Mouse (Mus musculus): Measurements from ENCODE around the gene Lgals9. TPM values are rescaled to one million over a fixed set of nuclear protein-coding genes. Genes with fewer than 3 reads are reported as not detected.

The Lgals9 gene
- polyA plus RNA-seq, 1 experiment from 2014 or later, result 63.4 TPM

GRCm38 (mm10) chr11:78972328-78972727, 12.4 kb downstream of the Lgals9 start:
- no peak for ATAC-seq (ENCODE audit: insufficient number of reproducible peaks, insufficient read depth, low FRiP score, low read depth)

GRCm38 (mm10) chr11:78971746-78972145, 13.0 kb downstream of the Lgals9 start:
- no peak overlapping the region for H3K27ac ChIP-seq (replicated peaks in 1 of 2; ENCODE audit: control insufficient read depth in 1 of 2, insufficient read depth in 1 of 2, low read depth in 2 of 2, low read length in 2 of 2)
- WGBS, result 90% methylated on average over 3 of the region's 3 CpGs
- no peaks in the 10 kb centered on the region for H3K9me3 ChIP-seq (ENCODE audit: control insufficient read depth, low read length)
- H3K4me2 ChIP-seq (ENCODE audit: low read length), result no peak overlapping the region
- no peak overlapping the region for H3K9ac ChIP-seq (ENCODE audit: low read length)
- H3K36me3 ChIP-seq (ENCODE audit: control insufficient read depth, insufficient read depth, low read length), result peaks cover 16% of the 10 kb centered on the region; the same call in 1 of the 2 replicates
- H3K27me3 ChIP-seq (ENCODE audit: control insufficient read depth, insufficient read depth, low read length), result no peaks in the 10 kb centered on the region
- no peak for ATAC-seq (ENCODE audit: insufficient number of reproducible peaks, insufficient read depth, low FRiP score, low read depth)
- H3K4me3 ChIP-seq (ENCODE audit: control insufficient read depth in 1 of 2, insufficient read depth in 1 of 2, low read depth in 1 of 2, low read length in 2 of 2), result no peak overlapping the region
- peaks cover 0 to 3% of the 10 kb centered on the region in 2 experiments; a peak in 1 of 4 replicates for H3K4me1 ChIP-seq (ENCODE audit: control insufficient read depth in 2 of 2, insufficient read depth in 2 of 2, low read length in 2 of 2)

More at GRCm38 (mm10) chr11:78972328-78972727, 12.4 kb downstream of the Lgals9 start:
- no peak overlapping the region for H3K4me2 ChIP-seq (ENCODE audit: low read length)
- peaks cover 0 to 3% of the 10 kb centered on the region in 2 experiments; a peak in 1 of 4 replicates for H3K4me1 ChIP-seq (ENCODE audit: control insufficient read depth in 2 of 2, insufficient read depth in 2 of 2, low read length in 2 of 2)
- no peaks in the 10 kb centered on the region for H3K9me3 ChIP-seq (ENCODE audit: control insufficient read depth, low read length)
- H3K27ac ChIP-seq (replicated peaks in 1 of 2; ENCODE audit: control insufficient read depth in 1 of 2, insufficient read depth in 1 of 2, low read depth in 2 of 2, low read length in 2 of 2), result no peak overlapping the region
- no peaks in the 10 kb centered on the region for H3K27me3 ChIP-seq (ENCODE audit: control insufficient read depth, insufficient read depth, low read length)
- 0 out of 2 replicates have a peak, but pooled peaks cover 16% of the 10 kb centered on the region for H3K36me3 ChIP-seq (ENCODE audit: control insufficient read depth, insufficient read depth, low read length)
- no peak overlapping the region for H3K9ac ChIP-seq (ENCODE audit: low read length)
- H3K4me3 ChIP-seq (ENCODE audit: control insufficient read depth in 1 of 2, insufficient read depth in 1 of 2, low read depth in 1 of 2, low read length in 2 of 2), result no peak overlapping the region
- 68% methylated on average over 6 of the region's 6 CpGs for WGBS

- peaks cover 0 to 3% of the 10 kb centered on the region in 2 experiments; a peak in 1 of 4 replicates for H3K4me1 ChIP-seq (ENCODE audit: control insufficient read depth in 2 of 2, insufficient read depth in 2 of 2, low read length in 2 of 2)
- 80% methylated on average over 8 of the region's 8 CpGs for WGBS
- no peak overlapping the region for H3K9ac ChIP-seq (ENCODE audit: low read length)
- H3K27ac ChIP-seq (replicated peaks in 1 of 2; ENCODE audit: control insufficient read depth in 1 of 2, insufficient read depth in 1 of 2, low read depth in 2 of 2, low read length in 2 of 2), result no peak overlapping the region
- H3K4me3 ChIP-seq (ENCODE audit: control insufficient read depth in 1 of 2, insufficient read depth in 1 of 2, low read depth in 1 of 2, low read length in 2 of 2), result no peak overlapping the region
- H3K4me2 ChIP-seq (ENCODE audit: low read length), result no peak overlapping the region
- no peaks in the 10 kb centered on the region for H3K27me3 ChIP-seq (ENCODE audit: control insufficient read depth, insufficient read depth, low read length)
- H3K9me3 ChIP-seq (ENCODE audit: control insufficient read depth, low read length), result no peaks in the 10 kb centered on the region
- ATAC-seq (ENCODE audit: insufficient number of reproducible peaks, insufficient read depth, low FRiP score, low read depth), result no peak
- peaks cover 13% of the 10 kb centered on the region; the same call in 1 of the 2 replicates for H3K36me3 ChIP-seq (ENCODE audit: control insufficient read depth, insufficient read depth, low read length)
Measured at GRCm38 (mm10) chr11:78971096-78971495, 13.7 kb downstream of the Lgals9 start.

- no peak for ATAC-seq (ENCODE audit: insufficient number of reproducible peaks, insufficient read depth, low FRiP score, low read depth)
- Histone ChIP-seq H3K9me3 (ENCODE audit: control insufficient read depth, low read length) (no peaks in the 10 kb centered on the region), H3K9ac (ENCODE audit: low read length) (no peak overlapping the region), H3K4me3 (ENCODE audit: control insufficient read depth in 1 of 2, insufficient read depth in 1 of 2, low read depth in 1 of 2, low read length in 2 of 2) (no peak overlapping the region), H3K27ac (replicated peaks in 1 of 2; ENCODE audit: control insufficient read depth in 1 of 2, insufficient read depth in 1 of 2, low read depth in 2 of 2, low read length in 2 of 2) (no peak overlapping the region), H3K4me2 (ENCODE audit: low read length) (no peak overlapping the region), H3K27me3 (ENCODE audit: control insufficient read depth, insufficient read depth, low read length) (no peaks in the 10 kb centered on the region), H3K36me3 (ENCODE audit: control insufficient read depth, insufficient read depth, low read length) (peaks cover 17% of the 10 kb centered on the region; the same call in 1 of the 2 replicates), H3K4me1 (ENCODE audit: control insufficient read depth in 2 of 2, insufficient read depth in 2 of 2, low read length in 2 of 2) (0 out of 4 replicates have a peak, but pooled peaks cover 0 to 4% of the 10 kb centered on the region in 2 experiments)
- 62% methylated on average over 4 of the region's 4 CpGs for WGBS
Measured at GRCm38 (mm10) chr11:78968121-78968520, 16.6 kb downstream of the Lgals9 start.

GRCm38 (mm10) chr11:78967371-78967770, 17.4 kb downstream of the Lgals9 start:
- 18% methylated on average over 4 of the region's 4 CpGs for WGBS
- Histone ChIP-seq H3K4me1 (ENCODE audit: control insufficient read depth in 2 of 2, insufficient read depth in 2 of 2, low read length in 2 of 2) (0 out of 4 replicates have a peak, but pooled peaks cover 0 to 5% of the 10 kb centered on the region in 2 experiments), H3K27me3 (ENCODE audit: control insufficient read depth, insufficient read depth, low read length) (no peaks in the 10 kb centered on the region), H3K9me3 (ENCODE audit: control insufficient read depth, low read length) (no peaks in the 10 kb centered on the region), H3K36me3 (ENCODE audit: control insufficient read depth, insufficient read depth, low read length) (peaks cover 17% of the 10 kb centered on the region; the same call in 1 of the 2 replicates), H3K4me2 (ENCODE audit: low read length) (no peak overlapping the region), H3K27ac (replicated peaks in 1 of 2; ENCODE audit: control insufficient read depth in 1 of 2, insufficient read depth in 1 of 2, low read depth in 2 of 2, low read length in 2 of 2) (no peak overlapping the region), H3K9ac (ENCODE audit: low read length) (no peak overlapping the region), H3K4me3 (ENCODE audit: control insufficient read depth in 1 of 2, insufficient read depth in 1 of 2, low read depth in 1 of 2, low read length in 2 of 2) (no peak overlapping the region)
- ATAC-seq (ENCODE audit: insufficient number of reproducible peaks, insufficient read depth, low FRiP score, low read depth), result no peak

GRCm38 (mm10) chr11:78961221-78961620, 23.5 kb downstream of the Lgals9 start:
- Histone ChIP-seq H3K4me2 (ENCODE audit: low read length) (no peak overlapping the region), H3K9me3 (ENCODE audit: control insufficient read depth, low read length) (no peaks in the 10 kb centered on the region), H3K4me3 (ENCODE audit: control insufficient read depth in 1 of 2, insufficient read depth in 1 of 2, low read depth in 1 of 2, low read length in 2 of 2) (no peak overlapping the region), H3K27me3 (ENCODE audit: control insufficient read depth, insufficient read depth, low read length) (peaks cover 7% of the 10 kb centered on the region; the same call in 1 of the 2 replicates), H3K27ac (replicated peaks in 1 of 2; ENCODE audit: control insufficient read depth in 1 of 2, insufficient read depth in 1 of 2, low read depth in 2 of 2, low read length in 2 of 2) (no peak overlapping the region), H3K36me3 (ENCODE audit: control insufficient read depth, insufficient read depth, low read length) (peaks cover 11% of the 10 kb centered on the region; the same call in 1 of the 2 replicates), H3K4me1 (ENCODE audit: control insufficient read depth in 2 of 2, insufficient read depth in 2 of 2, low read length in 2 of 2) (0 out of 4 replicates have a peak, but pooled peaks cover 0 to 5% of the 10 kb centered on the region in 2 experiments), H3K9ac (ENCODE audit: low read length) (no peak overlapping the region)
- ATAC-seq (ENCODE audit: insufficient number of reproducible peaks, insufficient read depth, low FRiP score, low read depth), result no peak
- WGBS, result 43% methylated on average over 5 of the region's 5 CpGs

- H3K27ac ChIP-seq (replicated peaks in 1 of 2; ENCODE audit: control insufficient read depth in 1 of 2, insufficient read depth in 1 of 2, low read depth in 2 of 2, low read length in 2 of 2), result no peak overlapping the region
- H3K9me3 ChIP-seq (ENCODE audit: control insufficient read depth, low read length), result no peaks in the 10 kb centered on the region
- H3K4me1 ChIP-seq (ENCODE audit: control insufficient read depth in 2 of 2, insufficient read depth in 2 of 2, low read length in 2 of 2), result 0 out of 4 replicates have a peak, but pooled peaks cover 0 to 5% of the 10 kb centered on the region in 2 experiments
- peaks cover 7% of the 10 kb centered on the region; the same call in 1 of the 2 replicates for H3K27me3 ChIP-seq (ENCODE audit: control insufficient read depth, insufficient read depth, low read length)
- no peak overlapping the region for H3K9ac ChIP-seq (ENCODE audit: low read length)
- peaks cover 11% of the 10 kb centered on the region; the same call in 1 of the 2 replicates for H3K36me3 ChIP-seq (ENCODE audit: control insufficient read depth, insufficient read depth, low read length)
- no peak overlapping the region for H3K4me2 ChIP-seq (ENCODE audit: low read length)
- no peak overlapping the region for H3K4me3 ChIP-seq (ENCODE audit: control insufficient read depth in 1 of 2, insufficient read depth in 1 of 2, low read depth in 1 of 2, low read length in 2 of 2)
- WGBS, result 63% methylated on average over 5 of the region's 5 CpGs
- no peak for ATAC-seq (ENCODE audit: insufficient number of reproducible peaks, insufficient read depth, low FRiP score, low read depth)
Measured at GRCm38 (mm10) chr11:78959841-78960520, 24.8 kb downstream of the Lgals9 start.
